In genomic region chr17:43366486-43366885, GRCm38 (mm10) we compare ENCODE assay signal across 15 mouse cellular contexts. TPM values are rescaled to one million over a fixed set of nuclear protein-coding genes. Genes with fewer than 3 reads are reported as not detected.
DNase-seq lines count a peak whose midpoint lies in the region; ATAC-seq and TF ChIP-seq lines count a peak whose summit lies in the region.
"Had no signal": no experiment of that assay in that cellular context is flagged by ENCODE, and none has a peak within 500 bp of the region (broad histone marks: within the 10 kb centered on the region; RNA-seq: fewer than 3 reads in every experiment).

No protein-coding gene starts in this region.

- peak; percentile 76 for ATAC-seq in lung, postnatal 0 days
- ATAC-seq: intestine, embryonic 16.5 days had no signal

- peak; percentile 95 for TF ChIP-seq EP300 in lung, postnatal 0 days (IDR thresholded peaks at IDR 0.05)

- TF ChIP-seq CTCF in lung, postnatal 0 days (IDR thresholded peaks at IDR 0.05): peak; percentile 41; the same call in 1 of the 2 replicates

- H3K4me2 ChIP-seq in lung, postnatal 0 days (replicated peaks; ENCODE audit: low read depth, low read length): no peak overlapping the region
- H3K4me2 ChIP-seq: neural tube, embryonic 12.5 days had no signal

- WGBS in heart, embryonic 10.5 days: 37% methylated on average over 9 of the region's 9 CpGs
- 55% methylated on average over 9 of the region's 9 CpGs for WGBS in lung, postnatal 0 days
- whole genome bisulfite sequencing in forebrain, embryonic 10.5 days: 68% methylated on average over 9 of the region's 9 CpGs

- H3K36me3 ChIP-seq in heart, embryonic 10.5 days: no peaks in the 10 kb centered on the region
- no peaks in the 10 kb centered on the region for H3K36me3 ChIP-seq in lung, postnatal 0 days (ENCODE audit: insufficient read depth, low read length)
- H3K36me3 ChIP-seq in forebrain, embryonic 10.5 days (replicated peaks): no peaks in the 10 kb centered on the region
- H3K36me3 ChIP-seq: limb, embryonic 10.5 days; neural tube, embryonic 12.5 days had no signal

- no peak overlapping the region for H3K9ac ChIP-seq in lung, postnatal 0 days (replicated peaks; ENCODE audit: low read depth)
- H3K9ac ChIP-seq: neural tube, embryonic 12.5 days had no signal

- DNase-seq in heart, adult 11 months: peak; percentile 98
- DNase-seq in heart, embryonic 10.5 days (ENCODE audit: low spot score): no peak
- DNase-seq in embryo, embryonic 10.5 days (ENCODE audit: low spot score): peak; percentile 17
- peak; percentile 44 for DNase-seq in heart, postnatal 25 days (ENCODE audit: low spot score)
- DNase-seq in lung, postnatal 0 days (ENCODE audit: low spot score): peak; percentile 72
- DNase-seq in cerebellum, adult 18-20 months: no peak
- DNase-seq in forebrain, embryonic 10.5 days (ENCODE audit: extremely low spot score, low spot score): no peak
- DNase-seq in thymus, postnatal 25 days: no peak
- DNase-seq: cerebellum, adult 11 months; gastrocnemius, postnatal 10 days; right cerebral cortex, postnatal 25 days had no signal

- no peak overlapping the region for H3K27ac ChIP-seq in heart, embryonic 10.5 days
- H3K27ac ChIP-seq in lung, postnatal 0 days (ENCODE audit: low read length): peak overlapping the region; percentile 68
- H3K27ac ChIP-seq in forebrain, embryonic 10.5 days: no peak overlapping the region
- H3K27ac ChIP-seq: limb, embryonic 10.5 days; neural tube, embryonic 12.5 days had no signal

- intact Hi-C loops in heart, postnatal 25 days (cut with DNase I): no loop called here

- no peaks in the 10 kb centered on the region for H3K9me3 ChIP-seq in heart, embryonic 10.5 days
- no peaks in the 10 kb centered on the region for H3K9me3 ChIP-seq in lung, postnatal 0 days (ENCODE audit: low read length)
- no peaks in the 10 kb centered on the region for H3K9me3 ChIP-seq in forebrain, embryonic 10.5 days
- H3K9me3 ChIP-seq: limb, embryonic 10.5 days; neural tube, embryonic 12.5 days had no signal

- H3K4me1 ChIP-seq in heart, embryonic 10.5 days: peaks cover 43% of the 10 kb centered on the region
- H3K4me1 ChIP-seq in lung, postnatal 0 days (ENCODE audit: insufficient read depth, low read depth, low read length): 0 out of 2 replicates have a peak, but pooled peaks cover 3% of the 10 kb centered on the region
- H3K4me1 ChIP-seq in forebrain, embryonic 10.5 days: peaks cover 5% of the 10 kb centered on the region; the same call in 1 of the 2 replicates
- H3K4me1 ChIP-seq: limb, embryonic 10.5 days; neural tube, embryonic 12.5 days had no signal

- H3K4me3 ChIP-seq in heart, embryonic 10.5 days: no peak overlapping the region
- no peak overlapping the region for H3K4me3 ChIP-seq in lung, postnatal 0 days (ENCODE audit: low read depth, low read length)
- H3K4me3 ChIP-seq in forebrain, embryonic 10.5 days: no peak overlapping the region
- H3K4me3 ChIP-seq: limb, embryonic 10.5 days; neural tube, embryonic 12.5 days had no signal

- H3K27me3 ChIP-seq in heart, embryonic 10.5 days (ENCODE audit: insufficient read depth, poor library complexity, severe bottlenecking): no peaks in the 10 kb centered on the region
- no peaks in the 10 kb centered on the region for H3K27me3 ChIP-seq in lung, postnatal 0 days (replicated peaks; ENCODE audit: insufficient read depth, low read length)
- H3K27me3 ChIP-seq in forebrain, embryonic 10.5 days (ENCODE audit: poor library complexity, severe bottlenecking): no peaks in the 10 kb centered on the region
- H3K27me3 ChIP-seq: neural tube, embryonic 12.5 days had no signal

RNA-seq across cellular contexts. Expression of gene Adgrf5, which starts 6.2 kb away (rescaled TPM):
- polyA plus RNA-seq in heart, embryonic 10.5 days (2016; fragmentation: Nextera tagmentation; extraction: Ambion mirVana): 12.6 and 19.4 TPM in 2 replicates
- 100 to 1,000 TPM; 207 to 259 TPM for total RNA-seq in heart, postnatal 25 days (2021)
- polyA plus RNA-seq in lung, postnatal 0 days (2015; fragmentation: Nextera tagmentation; extraction: Ambion mirVana): 51.1 and 68.6 TPM in 2 replicates
- 6.0 and 8.0 TPM in 2 replicates for polyA plus RNA-seq in forebrain, embryonic 10.5 days (2016; fragmentation: Nextera tagmentation; extraction: Ambion mirVana)
- total RNA-seq: megakaryocyte-erythroid progenitor cell, adult 5-6 weeks had no signal

Comparison
In these comparisons a context has a peak if more than half of its experiments do, and no peak if none do; other contexts are left out.
1. DNase-seq: peak in heart, adult 11 months (single experiment), embryo, embryonic 10.5 days (single experiment), heart, postnatal 25 days (single experiment) and lung, postnatal 0 days (single experiment); none in heart, embryonic 10.5 days (single experiment), cerebellum, adult 18-20 months (0 of 2), forebrain, embryonic 10.5 days (single experiment) and thymus, postnatal 25 days (single experiment).